Mouse (Mus musculus): ENCODE measurements around the gene Slc10a1. TPM values are rescaled to one million over a fixed set of nuclear protein-coding genes. Genes with fewer than 3 reads are reported as not detected.

Slc10a1 gene
- total RNA-seq, 2 experiments from 2014 or later, result not detected

GRCm38 (mm10) chr12:80990901-80991445, 22.5 kb upstream of the Slc10a1 start:
- no peak for DNase-seq
- Histone ChIP-seq H3K27ac (no peak overlapping the region), H3K4me3 (no peak overlapping the region)
- intact Hi-C loops (cut with DNase I), result no loop called here
- TF ChIP-seq CTCF (IDR thresholded peaks at IDR 0.05), result no peak

- no peak for DNase-seq
- no peak for TF ChIP-seq CTCF (IDR thresholded peaks at IDR 0.05)
- intact Hi-C loops (cut with DNase I), result no loop called here
- Histone ChIP-seq H3K27ac (no peak overlapping the region), H3K4me3 (no peak overlapping the region)
Measured at GRCm38 (mm10) chr12:80988286-80988685, 19.8 kb upstream of the Slc10a1 start.

GRCm38 (mm10) chr12:80986628-80987027, 18.1 kb upstream of the Slc10a1 start:
- TF ChIP-seq CTCF (IDR thresholded peaks at IDR 0.05), result no peak
- Histone ChIP-seq H3K27ac (no peak overlapping the region), H3K4me3 (no peak overlapping the region)
- no peak for DNase-seq
- intact Hi-C loops (cut with DNase I), result no loop called here

- no peak for TF ChIP-seq CTCF (IDR thresholded peaks at IDR 0.05)
- Histone ChIP-seq H3K4me3 (no peak overlapping the region), H3K27ac (no peak overlapping the region)
- DNase-seq, result no peak
- intact Hi-C loops (cut with DNase I), result loop anchor here (5.0 kb wide), 1 partner anchor 419 kb away; no protein-coding TSS in a partner anchor
Measured at GRCm38 (mm10) chr12:80983695-80984094, 15.2 kb upstream of the Slc10a1 start.

- peak; percentile 98 for TF ChIP-seq CTCF (IDR thresholded peaks at IDR 0.05)
- DNase-seq, result peak; percentile 51
- intact Hi-C loops (cut with DNase I), result loop anchor here (1.0 to 5.0 kb wide), 2 partner anchors 200 to 420 kb away; no protein-coding TSS in a partner anchor
Measured at GRCm38 (mm10) chr12:80982326-80982725, 13.8 kb upstream of the Slc10a1 start.

GRCm38 (mm10) chr12:80975939-80976671, 7.6 kb upstream of the Slc10a1 start:
- TF ChIP-seq CTCF (IDR thresholded peaks at IDR 0.05), result no peak
- no peak overlapping the region for H3K4me3 ChIP-seq
- H3K27ac ChIP-seq, result no peak overlapping the region
- intact Hi-C loops (cut with DNase I), result no loop called here
- no peak for DNase-seq

More at GRCm38 (mm10) chr12:80982326-80982725, 13.8 kb upstream of the Slc10a1 start:
- no peak overlapping the region for H3K27ac ChIP-seq
- H3K4me3 ChIP-seq, result no peak overlapping the region

GRCm38 (mm10) chr12:80971756-80972155, 3.3 kb upstream of the Slc10a1 start:
- DNase-seq, result no peak
- intact Hi-C loops (cut with DNase I), result no loop called here
- no peak for TF ChIP-seq CTCF (IDR thresholded peaks at IDR 0.05)

GRCm38 (mm10) chr12:80970181-80970705, 1.7 kb upstream of the Slc10a1 start:
- H3K4me3 ChIP-seq, result no peak overlapping the region

More at GRCm38 (mm10) chr12:80971756-80972155, 3.3 kb upstream of the Slc10a1 start:
- no peak overlapping the region for H3K4me3 ChIP-seq
- no peak overlapping the region for H3K27ac ChIP-seq

GRCm38 (mm10) chr12:80967918-80968317, 587 bp downstream of the Slc10a1 start:
- TF ChIP-seq CTCF (IDR thresholded peaks at IDR 0.05), result no peak
- no peak for DNase-seq
- Histone ChIP-seq H3K27ac (no peak overlapping the region), H3K4me3 (no peak overlapping the region)
- intact Hi-C loops (cut with DNase I), result no loop called here

More at GRCm38 (mm10) chr12:80970181-80970705, 1.7 kb upstream of the Slc10a1 start:
- no peak overlapping the region for H3K27ac ChIP-seq
- DNase-seq, result no peak
- no peak for TF ChIP-seq CTCF (IDR thresholded peaks at IDR 0.05)
- intact Hi-C loops (cut with DNase I), result no loop called here

- H3K4me3 ChIP-seq, result no peak overlapping the region
- DNase-seq, result no peak
- no peak overlapping the region for H3K27ac ChIP-seq
- TF ChIP-seq CTCF (IDR thresholded peaks at IDR 0.05), result no peak
- intact Hi-C loops (cut with DNase I), result no loop called here
Measured at GRCm38 (mm10) chr12:80966059-80966838, 2.3 kb downstream of the Slc10a1 start.

GRCm38 (mm10) chr12:80962566-80962965, 5.9 kb downstream of the Slc10a1 start:
- Histone ChIP-seq H3K27ac (no peak overlapping the region), H3K4me3 (no peak overlapping the region)
- TF ChIP-seq CTCF (IDR thresholded peaks at IDR 0.05), result no peak
- no peak for DNase-seq
- intact Hi-C loops (cut with DNase I), result no loop called here

GRCm38 (mm10) chr12:80957961-80958360, 10.5 kb downstream of the Slc10a1 start:
- H3K27ac ChIP-seq, result no peak overlapping the region
- DNase-seq, result no peak
- no peak for TF ChIP-seq CTCF (IDR thresholded peaks at IDR 0.05)
- intact Hi-C loops (cut with DNase I), result no loop called here
- H3K4me3 ChIP-seq, result no peak overlapping the region

- DNase-seq, result no peak
- no peak overlapping the region for H3K4me3 ChIP-seq
- TF ChIP-seq CTCF (IDR thresholded peaks at IDR 0.05), result no peak
- intact Hi-C loops (cut with DNase I), result no loop called here
- H3K27ac ChIP-seq, result no peak overlapping the region
Measured at GRCm38 (mm10) chr12:80956039-80956438, 12.5 kb downstream of the Slc10a1 start.
